Mouse (Mus musculus) layer of hippocampus, postnatal 25 days (tissue): ENCODE data around the gene Rhoa. TPM values are rescaled to one million over a fixed set of nuclear protein-coding genes. Genes with fewer than 3 reads are reported as not detected.

Experiments used
- DNase-seq, 2 experiments: peaks; one replicate each; pipeline ENCODE4 v3.0.0; 2022; ENCODE audit warnings: mixed read lengths in 2 of 2, low spot score in 1 of 2; ENCODE audit errors: extremely low spot score in 1 of 2
- total RNA-seq, 2 experiments: library from RNA; stranded (reverse); gene quantifications; 2 replicates each; pipeline ENCODE4 v1.2.3; 2021

The Rhoa gene
- total RNA-seq, 2 experiments from 2014 or later: 167 to 187 TPM

- DNase-seq: no peak
Observed at GRCm38 (mm10) chr9:108339886-108340257, 33.9 kb downstream of the Rhoa start.

GRCm38 (mm10) chr9:108340258-108341138 lies 34.6 kb downstream of the Rhoa start:
- no peak for DNase-seq

- DNase-seq: no peak
Observed at GRCm38 (mm10) chr9:108341139-108341475, 35.2 kb downstream of the Rhoa start.

- DNase-seq: no peak
Observed at GRCm38 (mm10) chr9:108341801-108342200, 35.9 kb downstream of the Rhoa start.

GRCm38 (mm10) chr9:108342301-108342831 lies 36.4 kb downstream of the Rhoa start:
- DNase-seq: no peak

GRCm38 (mm10) chr9:108343331-108343730 lies 37.4 kb downstream of the Rhoa start:
- no peak for DNase-seq

- no peak for DNase-seq
Observed at GRCm38 (mm10) chr9:108343835-108344234, 37.9 kb downstream of the Rhoa start.

GRCm38 (mm10) chr9:108344471-108344870 lies 38.5 kb downstream of the Rhoa start:
- DNase-seq: no peak

- DNase-seq: no peak
Observed at GRCm38 (mm10) chr9:108347024-108347423, 41.1 kb downstream of the Rhoa start.

- peak; percentile 63 to 75 for DNase-seq
Observed at GRCm38 (mm10) chr9:108347540-108348289, 41.8 kb downstream of the Rhoa start, which contains the start of gene Usp4. Gene Usp4 (plus strand): TSS chr9:108347853.

GRCm38 (mm10) chr9:108348290-108348680 lies 42.4 kb downstream of the Rhoa start:
- no peak for DNase-seq

- no peak for DNase-seq
Observed at GRCm38 (mm10) chr9:108349727-108350126, 43.8 kb downstream of the Rhoa start.

- DNase-seq: no peak
Observed at GRCm38 (mm10) chr9:108378234-108378633, 72.3 kb downstream of the Rhoa start.

- DNase-seq: no peak
Observed at GRCm38 (mm10) chr9:108378736-108379135, 72.8 kb downstream of the Rhoa start.

GRCm38 (mm10) chr9:108379294-108379693 lies 73.4 kb downstream of the Rhoa start:
- no peak for DNase-seq

- no peak for DNase-seq
Observed at GRCm38 (mm10) chr9:108381382-108381781, 75.5 kb downstream of the Rhoa start.

- DNase-seq: no peak
Observed at GRCm38 (mm10) chr9:108385006-108385405, 79.1 kb downstream of the Rhoa start.

GRCm38 (mm10) chr9:108386816-108387215 lies 80.9 kb downstream of the Rhoa start:
- no peak for DNase-seq
